Mouse (Mus musculus): Measurements from ENCODE around the gene Rbbp5. TPM values are rescaled to one million over a fixed set of nuclear protein-coding genes. Genes with fewer than 3 reads are reported as not detected.

The Rbbp5 gene
- polyA plus RNA-seq (2015; fragmentation: Nextera tagmentation; extraction: Ambion mirVana), result 54.9 and 55.5 TPM in 2 replicates

DNA sequence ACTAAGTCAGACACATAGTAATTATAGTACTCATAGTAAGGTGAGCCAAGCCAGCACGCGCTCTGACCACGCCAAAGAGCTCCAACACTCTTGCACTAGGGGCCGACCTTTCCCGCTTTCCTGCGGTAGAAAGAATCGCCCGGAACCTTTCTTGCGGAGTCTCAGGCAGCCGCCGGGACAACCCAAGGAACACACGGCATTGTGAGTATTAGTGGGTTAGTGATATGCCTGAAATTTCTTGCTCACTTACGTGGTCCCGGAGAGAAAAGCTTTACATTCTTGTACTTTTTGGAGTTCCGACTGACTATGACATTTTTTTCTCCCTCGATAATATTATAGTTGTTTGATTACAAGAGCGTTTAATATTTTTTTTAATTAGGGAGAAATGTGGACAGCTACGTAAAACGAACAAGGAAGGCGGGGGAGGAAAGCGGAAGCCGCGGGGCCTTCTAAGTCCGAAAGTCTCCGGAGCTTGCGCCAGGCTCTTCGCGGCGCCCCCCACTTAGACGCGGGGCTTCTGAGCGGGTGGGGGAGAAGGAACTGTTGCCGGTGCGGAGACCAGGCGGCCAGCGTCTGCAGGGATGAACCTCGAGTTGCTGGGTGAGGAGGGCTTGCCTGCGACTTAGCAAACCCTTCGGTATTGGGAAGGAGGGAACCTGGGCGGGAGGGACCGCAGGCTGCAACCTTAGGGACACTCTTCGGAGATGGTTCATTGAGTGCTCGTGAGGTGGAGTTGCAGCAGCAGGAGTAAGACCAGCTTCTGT lies at the start of gene Rbbp5:
Rbbp5 (plus strand) TSS at position 438 of the 764 bp plus-strand sequence.
- Histone ChIP-seq H3K4me1 (peaks cover 32% of the 10 kb centered on the region), H3K4me2 (replicated peaks) (peak within 1 kb of the TSS; percentile 70), H3K36me3 (no peaks in the 10 kb centered on the region), H3K9me3 (no peaks in the 10 kb centered on the region), H3K27me3 (no peaks in the 10 kb centered on the region), H3K27ac (replicated peaks) (peak within 1 kb of the TSS; percentile 75), H3K4me3 (peak within 1 kb of the TSS; percentile 88), H3K9ac (replicated peaks) (peak within 1 kb of the TSS; percentile 74)
- WGBS, result under 1% methylated on average over 43 of the region's 43 CpGs
- peak; percentile 93 for ATAC-seq (replicated peaks)

DNA sequence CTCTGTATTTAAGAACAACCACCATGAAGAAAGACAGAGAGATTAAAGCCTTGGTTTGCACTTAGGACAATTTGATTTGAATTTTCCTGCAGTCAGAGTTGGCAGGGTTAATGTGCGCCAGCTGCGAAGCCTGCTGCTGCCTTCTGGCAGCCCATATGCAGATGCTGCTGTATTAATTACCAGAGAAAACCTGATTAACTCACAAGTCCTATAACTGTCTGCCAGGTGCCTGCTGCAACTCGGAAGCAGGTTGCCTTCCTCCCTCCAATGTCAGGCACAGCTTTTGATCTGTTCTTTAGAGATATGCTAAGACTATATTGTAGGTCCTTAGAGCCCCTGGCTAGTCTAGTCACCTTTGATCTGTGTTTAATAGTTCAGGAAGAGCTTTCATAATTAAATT lies 46.3 kb upstream of the Rbbp5 start:
- Histone ChIP-seq H3K4me3 (no peak overlapping the region), H3K9me3 (no peaks in the 10 kb centered on the region), H3K4me2 (replicated peaks) (no peak overlapping the region), H3K4me1 (peaks cover 35% of the 10 kb centered on the region), H3K9ac (replicated peaks) (no peak overlapping the region), H3K27me3 (no peaks in the 10 kb centered on the region), H3K27ac (replicated peaks) (peak overlapping the region; percentile 79), H3K36me3 (0 out of 2 replicates have a peak, but pooled peaks cover 5% of the 10 kb centered on the region)
- ATAC-seq (replicated peaks), result peak; percentile 61
- WGBS, result 23% methylated on average over 3 of the region's 3 CpGs

DNA sequence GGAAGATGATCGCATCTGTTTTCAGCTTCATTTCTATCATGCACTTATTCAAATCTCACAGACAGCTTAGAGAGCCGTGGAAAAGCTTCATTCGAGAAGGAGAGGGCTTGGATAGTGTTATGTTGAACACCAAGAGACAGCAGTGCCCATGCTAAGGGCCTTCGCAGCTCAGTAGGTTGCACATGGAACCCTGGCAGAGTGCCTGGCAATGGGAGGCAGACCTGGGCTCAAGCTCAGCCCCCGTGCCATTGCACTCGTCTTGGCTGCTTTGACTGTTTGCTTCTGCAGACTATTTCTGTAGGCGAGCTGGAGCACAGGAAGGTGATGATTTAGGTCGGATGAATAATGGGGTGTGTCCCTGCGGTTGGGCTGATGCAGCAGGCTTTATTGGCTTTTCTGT lies 45.4 kb upstream of the Rbbp5 start:
- Histone ChIP-seq H3K27me3 (no peaks in the 10 kb centered on the region), H3K4me2 (replicated peaks) (no peak overlapping the region; the same call in 1 of the 2 replicates), H3K36me3 (0 out of 2 replicates have a peak, but pooled peaks cover 5% of the 10 kb centered on the region), H3K27ac (replicated peaks) (peak overlapping the region; percentile 79), H3K4me3 (no peak overlapping the region), H3K9me3 (no peaks in the 10 kb centered on the region), H3K4me1 (peaks cover 32% of the 10 kb centered on the region), H3K9ac (replicated peaks) (no peak overlapping the region)
- ATAC-seq (replicated peaks), result peak; percentile 59
- 55% methylated on average over 9 of the region's 9 CpGs for WGBS

DNA sequence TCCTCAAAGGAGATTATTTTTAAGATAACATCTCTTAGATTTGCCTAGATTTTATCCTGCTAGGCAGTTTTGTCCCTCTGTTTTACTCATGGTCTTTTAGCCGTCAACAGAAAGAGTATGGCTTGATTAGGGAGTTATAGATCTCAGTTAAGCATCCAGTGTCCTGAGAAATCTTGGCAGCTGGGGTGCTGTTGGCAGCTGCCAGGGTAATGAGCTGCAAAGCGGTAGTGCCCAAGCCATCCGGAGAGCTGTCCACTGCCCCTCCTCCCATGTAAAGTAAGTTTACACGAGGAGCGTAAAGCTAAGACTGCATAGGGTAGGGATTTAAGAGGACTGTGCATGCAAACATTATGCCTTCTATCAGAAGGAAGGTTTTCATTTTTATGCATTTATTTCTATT lies 43.8 kb upstream of the Rbbp5 start:
- H3K27me3 ChIP-seq, result no peaks in the 10 kb centered on the region
- peaks cover 32% of the 10 kb centered on the region for H3K4me1 ChIP-seq
- no peak overlapping the region for H3K9ac ChIP-seq (replicated peaks)
- H3K4me2 ChIP-seq (replicated peaks), result no peak overlapping the region
- H3K27ac ChIP-seq (replicated peaks), result no peak overlapping the region
- ATAC-seq (replicated peaks), result no peak
- 0 out of 2 replicates have a peak, but pooled peaks cover 5% of the 10 kb centered on the region for H3K36me3 ChIP-seq
- WGBS, result 41% methylated on average over 5 of the region's 5 CpGs
- no peaks in the 10 kb centered on the region for H3K9me3 ChIP-seq
- H3K4me3 ChIP-seq, result no peak overlapping the region

DNA sequence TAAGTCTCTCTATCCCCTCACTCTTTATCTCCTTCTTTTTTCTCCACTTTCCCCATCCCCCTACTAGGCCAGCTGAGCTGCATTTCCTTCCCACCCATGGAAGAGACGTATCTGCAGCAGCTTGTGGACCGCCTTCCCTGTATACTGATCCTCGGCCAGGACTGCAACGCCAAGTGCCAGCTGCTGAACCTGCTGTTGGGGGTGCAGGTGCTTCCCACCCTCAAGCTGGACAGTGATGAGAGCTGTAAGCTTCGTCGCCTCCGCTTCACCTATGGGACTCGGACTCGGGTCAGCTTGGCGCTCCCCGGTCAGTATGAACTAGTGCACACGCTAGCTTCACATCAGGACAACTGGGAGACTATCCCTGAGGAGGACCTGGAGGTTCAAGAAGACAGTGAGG lies 43.1 kb upstream of the Rbbp5 start:
- no peak overlapping the region for H3K4me3 ChIP-seq
- no peaks in the 10 kb centered on the region for H3K9me3 ChIP-seq
- no peak overlapping the region for H3K27ac ChIP-seq (replicated peaks)
- no peak overlapping the region for H3K4me2 ChIP-seq (replicated peaks)
- H3K36me3 ChIP-seq, result 0 out of 2 replicates have a peak, but pooled peaks cover 5% of the 10 kb centered on the region
- peaks cover 32% of the 10 kb centered on the region for H3K4me1 ChIP-seq
- H3K9ac ChIP-seq (replicated peaks), result no peak overlapping the region
- no peaks in the 10 kb centered on the region for H3K27me3 ChIP-seq
- WGBS, result 91% methylated on average over 12 of the region's 12 CpGs
- no peak for ATAC-seq (replicated peaks)

DNA sequence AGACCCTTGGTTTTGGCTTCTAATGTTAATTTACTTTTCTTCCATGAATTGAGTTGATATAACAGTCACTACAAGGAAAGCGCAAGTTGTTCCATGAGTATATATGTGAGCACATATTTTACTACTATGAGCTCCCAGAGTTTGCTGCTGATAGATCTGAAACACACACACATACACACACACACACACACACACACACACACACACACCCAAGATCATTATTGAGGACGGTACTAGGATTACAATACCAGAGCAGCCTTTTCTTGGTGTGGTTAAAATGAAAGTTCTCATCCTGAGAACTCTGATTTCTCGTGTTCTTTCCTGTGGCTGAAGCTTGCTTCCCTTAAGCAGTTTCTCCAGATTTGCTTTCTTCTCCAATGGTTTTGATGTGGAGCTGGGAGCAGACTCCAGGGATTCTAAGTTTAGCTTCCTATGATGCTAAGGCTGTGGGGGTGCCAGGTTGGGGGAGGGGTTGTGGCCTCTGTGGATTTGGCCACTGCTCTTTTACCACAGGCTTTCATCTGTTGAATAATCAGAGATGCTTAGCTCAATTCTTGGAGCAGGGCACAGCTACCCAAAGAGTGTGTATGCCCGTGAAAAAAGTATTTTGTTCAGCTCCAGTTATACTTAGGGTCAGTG lies 40.7 kb upstream of the Rbbp5 start:
- Histone ChIP-seq H3K4me3 (no peak overlapping the region), H3K27ac (replicated peaks) (0 out of 2 replicates have a peak overlapping the region, but pooled peaks have one; percentile 11), H3K4me2 (replicated peaks) (no peak overlapping the region), H3K4me1 (peaks cover 18% of the 10 kb centered on the region), H3K36me3 (peaks cover 20% of the 10 kb centered on the region), H3K27me3 (no peaks in the 10 kb centered on the region), H3K9ac (replicated peaks) (no peak overlapping the region), H3K9me3 (no peaks in the 10 kb centered on the region; the same call in 1 of the 2 replicates)
- no peak for ATAC-seq (replicated peaks)
- WGBS, result 73% methylated on average over 4 of the region's 4 CpGs

DNA sequence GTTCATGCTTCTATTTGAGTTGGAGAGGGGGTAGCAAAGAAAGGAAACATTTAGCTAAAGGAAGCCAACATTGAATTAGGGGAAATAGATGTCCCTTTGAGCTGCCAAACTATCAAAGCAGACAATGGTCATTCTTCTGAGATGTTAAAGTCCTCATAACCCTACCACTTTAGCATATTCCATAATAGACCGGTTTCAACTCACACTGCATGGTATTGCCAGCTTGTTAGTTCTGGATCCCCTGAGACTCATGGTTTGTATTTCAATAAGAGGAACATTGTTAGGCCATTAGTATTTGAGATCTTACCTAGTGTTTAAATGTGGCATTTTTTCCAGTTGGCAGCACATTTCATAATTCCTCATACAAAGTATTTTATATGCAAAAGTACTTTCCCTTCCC lies 40.2 kb upstream of the Rbbp5 start:
- Histone ChIP-seq H3K27me3 (no peaks in the 10 kb centered on the region), H3K4me3 (no peak overlapping the region), H3K4me2 (replicated peaks) (no peak overlapping the region), H3K9me3 (no peaks in the 10 kb centered on the region; the same call in 1 of the 2 replicates), H3K36me3 (peaks cover 24% of the 10 kb centered on the region), H3K27ac (replicated peaks) (no peak overlapping the region), H3K9ac (replicated peaks) (no peak overlapping the region), H3K4me1 (peaks cover 13% of the 10 kb centered on the region)
- 82% methylated on average over 1 of the region's 1 CpGs for WGBS
- ATAC-seq (replicated peaks), result no peak

DNA sequence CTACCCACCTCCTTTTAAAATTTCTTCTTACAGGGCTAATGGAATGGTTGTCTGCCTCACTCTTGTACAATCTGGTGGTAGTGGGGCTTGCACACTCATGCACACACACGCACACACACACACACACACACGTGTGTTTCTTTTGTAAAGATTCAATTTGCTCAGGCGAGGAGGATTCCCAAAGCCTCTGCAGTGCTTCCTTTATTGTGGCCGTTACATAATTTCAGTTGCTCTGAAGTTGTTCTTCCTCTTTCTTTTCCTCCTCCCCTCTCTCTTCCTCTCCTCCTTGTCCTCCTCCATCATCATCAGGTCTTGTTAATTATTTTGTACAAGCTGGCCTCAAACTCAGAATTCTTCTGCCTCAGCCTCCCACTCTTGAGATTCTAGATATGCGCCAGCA lies 39.8 kb upstream of the Rbbp5 start:
- ATAC-seq (replicated peaks), result no peak
- no peak overlapping the region for H3K4me2 ChIP-seq (replicated peaks)
- no peak overlapping the region for H3K4me3 ChIP-seq
- peaks cover 25% of the 10 kb centered on the region for H3K36me3 ChIP-seq
- 85% methylated on average over 5 of the region's 5 CpGs for WGBS
- no peaks in the 10 kb centered on the region; the same call in 1 of the 2 replicates for H3K9me3 ChIP-seq
- H3K9ac ChIP-seq (replicated peaks), result no peak overlapping the region
- H3K4me1 ChIP-seq, result peaks cover 10% of the 10 kb centered on the region
- no peak overlapping the region for H3K27ac ChIP-seq (replicated peaks)
- H3K27me3 ChIP-seq, result no peaks in the 10 kb centered on the region

DNA sequence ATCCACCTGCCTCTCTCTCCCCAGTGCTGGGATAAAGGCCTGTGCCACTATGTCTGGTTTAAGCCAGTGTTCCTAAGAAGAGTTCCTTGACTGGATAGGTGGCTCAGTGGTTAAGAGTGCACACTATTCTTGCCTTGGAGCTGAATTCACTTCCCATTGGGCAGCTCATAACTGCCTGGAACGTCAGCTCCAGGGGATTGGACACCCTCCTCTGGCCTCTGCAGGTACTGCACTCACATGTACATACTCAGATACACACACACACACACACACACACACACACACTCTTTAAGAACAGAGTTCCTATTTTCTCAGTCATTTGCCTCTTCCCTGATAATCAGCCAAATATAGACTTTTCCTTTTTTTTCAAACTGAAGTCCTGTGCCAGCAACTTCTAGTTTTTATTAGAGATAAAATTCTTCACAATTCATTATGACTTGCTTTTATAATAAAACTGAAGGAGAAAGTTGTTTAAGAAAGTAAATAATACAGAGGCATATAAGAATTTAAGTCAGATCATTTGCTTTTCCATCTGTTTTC lies 36.2 kb upstream of the Rbbp5 start:
- Histone ChIP-seq H3K9me3 (no peaks in the 10 kb centered on the region; the same call in 1 of the 2 replicates), H3K4me1 (no peaks in the 10 kb centered on the region), H3K4me3 (no peak overlapping the region), H3K36me3 (peaks cover 21% of the 10 kb centered on the region), H3K27me3 (no peaks in the 10 kb centered on the region), H3K4me2 (replicated peaks) (no peak overlapping the region), H3K27ac (replicated peaks) (no peak overlapping the region), H3K9ac (replicated peaks) (no peak overlapping the region)
- 78% methylated on average over 1 of the region's 1 CpGs for WGBS
- no peak for ATAC-seq (replicated peaks)

DNA sequence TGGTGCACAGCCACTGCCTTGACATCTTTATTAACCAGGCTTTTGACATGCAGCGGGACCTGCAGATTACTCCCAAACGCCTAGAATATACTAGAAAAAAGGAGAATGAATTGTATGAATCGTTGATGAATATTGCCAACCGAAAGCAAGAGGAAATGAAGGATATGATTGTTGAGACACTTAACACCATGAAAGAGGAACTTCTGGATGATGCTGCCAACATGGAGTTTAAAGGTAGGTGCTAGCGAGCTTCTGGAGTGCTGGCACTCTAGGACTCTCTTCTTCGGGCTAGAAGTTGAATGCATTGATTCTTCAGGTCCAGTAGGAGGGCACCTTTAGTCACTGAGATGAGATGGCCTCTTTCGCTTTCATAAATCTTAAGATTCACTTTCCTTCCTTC lies 27.4 kb upstream of the Rbbp5 start:
- Histone ChIP-seq H3K4me1 (no peaks in the 10 kb centered on the region), H3K9ac (replicated peaks) (no peak overlapping the region), H3K4me2 (replicated peaks) (no peak overlapping the region), H3K4me3 (no peak overlapping the region), H3K36me3 (peaks cover 23% of the 10 kb centered on the region), H3K27me3 (no peaks in the 10 kb centered on the region), H3K9me3 (no peaks in the 10 kb centered on the region), H3K27ac (replicated peaks) (no peak overlapping the region)
- 92% methylated on average over 7 of the region's 7 CpGs for WGBS
- ATAC-seq (replicated peaks), result no peak

DNA sequence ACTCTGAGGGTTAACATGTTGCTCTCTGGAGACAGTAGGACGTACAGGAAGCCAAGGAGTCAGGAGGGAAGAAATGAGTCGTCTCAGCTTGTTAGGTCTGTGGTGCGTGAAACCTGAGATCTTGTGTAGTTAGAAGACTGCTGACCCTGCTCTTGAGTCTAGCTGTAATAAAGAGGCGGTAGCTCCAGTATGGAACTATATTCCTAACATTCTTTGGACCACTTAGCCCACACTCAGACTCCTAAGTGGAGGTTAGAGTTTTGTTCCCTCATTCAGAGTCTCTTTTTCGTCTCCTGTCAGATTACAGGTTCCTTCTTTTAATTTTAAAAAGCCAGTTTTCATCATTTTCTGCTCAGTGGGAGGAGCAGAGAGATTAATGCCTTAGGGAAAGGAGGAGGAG lies 12.5 kb upstream of the Rbbp5 start:
- Histone ChIP-seq H3K4me2 (replicated peaks) (no peak overlapping the region), H3K9ac (replicated peaks) (no peak overlapping the region), H3K27ac (replicated peaks) (no peak overlapping the region), H3K4me1 (no peaks in the 10 kb centered on the region), H3K27me3 (no peaks in the 10 kb centered on the region), H3K36me3 (peaks cover 33% of the 10 kb centered on the region), H3K9me3 (no peaks in the 10 kb centered on the region), H3K4me3 (no peak overlapping the region)
- WGBS, result 89% methylated on average over 5 of the region's 5 CpGs
- ATAC-seq (replicated peaks), result no peak

DNA sequence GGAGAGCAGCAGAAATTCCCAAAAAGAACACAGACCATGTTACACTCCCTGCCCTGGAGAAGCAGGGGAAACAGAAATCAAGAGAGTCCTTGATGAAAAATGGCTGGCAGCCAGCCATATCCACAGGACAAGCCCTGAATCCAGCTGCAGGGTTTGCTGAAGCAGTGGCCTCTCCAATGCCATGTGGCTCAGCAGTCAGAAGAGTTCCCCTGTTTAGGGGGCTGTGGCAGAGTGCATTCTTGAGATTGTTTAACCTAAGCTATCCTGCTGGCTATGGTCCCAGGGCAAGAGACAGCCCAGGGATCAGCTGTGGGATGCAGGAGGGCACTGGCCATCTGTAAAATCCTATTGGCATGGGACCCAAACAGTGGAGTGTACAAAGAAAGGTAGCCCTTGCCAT lies 8.2 kb upstream of the Rbbp5 start:
- peaks cover 13% of the 10 kb centered on the region for H3K36me3 ChIP-seq
- no peaks in the 10 kb centered on the region for H3K4me1 ChIP-seq
- no peak overlapping the region for H3K4me2 ChIP-seq (replicated peaks)
- H3K27ac ChIP-seq (replicated peaks), result no peak overlapping the region
- no peaks in the 10 kb centered on the region for H3K9me3 ChIP-seq
- no peaks in the 10 kb centered on the region for H3K27me3 ChIP-seq
- no peak overlapping the region for H3K4me3 ChIP-seq
- no peak overlapping the region for H3K9ac ChIP-seq (replicated peaks)
- no peak for ATAC-seq (replicated peaks)
